Mouse (Mus musculus) erythroblast, embryonic 14.5 days (primary cell): Measurements from ENCODE around the gene Apoa2. TPM values are rescaled to one million over a fixed set of nuclear protein-coding genes. Genes with fewer than 3 reads are reported as not detected.

Experiments used
- H3K27me3 ChIP-seq: 2 replicates; pipeline ENCODE4 v1.6.1; 2012; ENCODE audit warnings: inconsistent platforms; ENCODE audit not compliant: control insufficient read depth
- H3K36me3 ChIP-seq: 2 replicates; pipeline ENCODE4 v1.6.1; 2012; ENCODE audit warnings: mild to moderate bottlenecking, inconsistent platforms; ENCODE audit not compliant: control insufficient read depth
- H3K4me1 ChIP-seq: 2 replicates; pipeline ENCODE4 v1.6.1; 2012; ENCODE audit warnings: inconsistent platforms; ENCODE audit not compliant: control insufficient read depth
- H3K4me3 ChIP-seq: replicated peaks from 2 replicates; pipeline ENCODE3; 2012; ENCODE audit warnings: moderate library complexity, mild to moderate bottlenecking, inconsistent platforms
- H3K9me3 ChIP-seq: 2 replicates; pipeline ENCODE4 v1.6.1; 2012; ENCODE audit warnings: low read length, inconsistent platforms, mixed read lengths; ENCODE audit not compliant: control insufficient read depth
- GATA1 ChIP-seq: IDR thresholded peaks from 2 replicates; pipeline ENCODE4 v1.6.1; 2012; ENCODE audit warnings: low read length, inconsistent platforms, mixed read lengths
- TAL1 ChIP-seq: IDR thresholded peaks from 3 replicates; pipeline ENCODE4 v1.6.1; 2012; ENCODE audit warnings: low read length, inconsistent platforms, mixed read lengths
- polyA plus RNA-seq: library from polyadenylated mRNA; stranded (reverse); fragments of >175 nt; gene quantifications from 2 replicates; pipeline ENCODE4 v1.2.3, GENCODE M21; 2012

The Apoa2 gene
- polyA plus RNA-seq, 1 experiment = 0.42 TPM

GRCm38 (mm10) chr1:171251594-171252324 lies 26.9 kb downstream of the Apoa2 start:
- H3K36me3 ChIP-seq = no peaks in the 10 kb centered on the region
- no peak overlapping the region for H3K4me3 ChIP-seq
- peaks cover 57% of the 10 kb centered on the region for H3K27me3 ChIP-seq
- TF ChIP-seq TAL1 (no peak), GATA1 (no peak)
- H3K9me3 ChIP-seq = no peaks in the 10 kb centered on the region
- H3K4me1 ChIP-seq = peaks cover 19% of the 10 kb centered on the region

DNA sequence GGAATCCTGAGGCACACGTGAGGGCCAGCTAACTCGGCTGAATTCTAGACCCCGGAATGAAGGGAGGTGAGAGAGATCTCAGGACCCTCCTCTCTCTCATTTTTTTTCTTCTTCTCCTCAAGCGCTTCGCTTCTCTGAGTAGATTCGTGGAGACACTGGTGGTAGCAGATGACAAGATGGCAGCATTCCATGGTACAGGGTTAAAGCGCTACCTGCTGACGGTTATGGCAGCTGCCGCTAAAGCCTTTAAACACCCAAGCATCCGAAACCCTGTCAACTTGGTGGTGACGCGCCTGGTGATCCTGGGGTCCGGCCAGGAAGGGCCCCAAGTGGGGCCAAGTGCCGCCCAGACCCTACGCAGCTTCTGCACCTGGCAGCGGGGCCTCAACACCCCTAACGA lies 27.6 kb downstream of the Apoa2 start:
- TF ChIP-seq GATA1 (no peak), TAL1 (no peak)
- no peaks in the 10 kb centered on the region for H3K36me3 ChIP-seq
- no peak overlapping the region for H3K4me3 ChIP-seq
- no peaks in the 10 kb centered on the region for H3K9me3 ChIP-seq
- peaks cover 20% of the 10 kb centered on the region for H3K4me1 ChIP-seq
- H3K27me3 ChIP-seq = peaks cover 57% of the 10 kb centered on the region

DNA sequence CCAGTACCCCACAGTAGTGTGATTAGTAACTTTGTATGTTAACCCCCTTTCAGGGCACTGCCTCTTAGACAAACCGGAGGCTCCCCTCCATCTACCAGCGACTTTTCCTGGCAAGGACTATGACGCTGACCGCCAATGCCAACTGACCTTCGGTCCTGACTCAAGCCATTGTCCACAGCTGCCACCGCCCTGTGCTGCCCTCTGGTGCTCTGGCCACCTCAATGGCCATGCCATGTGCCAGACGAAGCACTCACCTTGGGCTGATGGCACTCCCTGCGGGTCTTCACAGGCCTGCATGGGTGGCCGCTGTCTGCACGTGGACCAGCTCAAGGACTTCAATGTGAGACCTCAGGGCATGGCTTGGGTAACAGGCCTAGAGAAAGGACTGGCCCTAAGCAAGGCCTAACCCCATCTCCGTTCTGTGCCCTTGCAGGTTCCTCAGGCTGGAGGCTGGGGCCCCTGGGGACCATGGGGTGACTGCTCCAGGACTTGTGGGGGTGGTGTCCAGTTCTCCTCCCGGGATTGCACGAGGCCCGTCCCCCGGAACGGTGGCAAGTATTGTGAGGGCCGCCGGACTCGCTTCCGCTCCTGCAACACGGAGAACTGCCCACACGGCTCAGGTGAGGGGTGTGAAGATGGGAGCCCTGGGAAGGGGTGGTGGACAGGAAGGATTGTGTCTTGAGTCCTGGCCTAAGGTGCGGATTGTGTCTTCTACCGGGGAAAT lies 31.4 kb downstream of the Apoa2 start:
- no peaks in the 10 kb centered on the region for H3K9me3 ChIP-seq
- TF ChIP-seq GATA1 (no peak), TAL1 (no peak)
- peaks cover 59% of the 10 kb centered on the region for H3K27me3 ChIP-seq
- no peaks in the 10 kb centered on the region for H3K36me3 ChIP-seq
- H3K4me3 ChIP-seq = no peak overlapping the region
- peaks cover 17% of the 10 kb centered on the region for H3K4me1 ChIP-seq

GRCm38 (mm10) chr1:171256937-171257548 lies 32.2 kb downstream of the Apoa2 start:
- Histone ChIP-seq H3K4me1 (peaks cover 17% of the 10 kb centered on the region), H3K4me3 (peak overlapping the region; percentile 16), H3K36me3 (no peaks in the 10 kb centered on the region), H3K9me3 (no peaks in the 10 kb centered on the region), H3K27me3 (peaks cover 58% of the 10 kb centered on the region)
- TF ChIP-seq TAL1 (no peak), GATA1 (no peak)

DNA sequence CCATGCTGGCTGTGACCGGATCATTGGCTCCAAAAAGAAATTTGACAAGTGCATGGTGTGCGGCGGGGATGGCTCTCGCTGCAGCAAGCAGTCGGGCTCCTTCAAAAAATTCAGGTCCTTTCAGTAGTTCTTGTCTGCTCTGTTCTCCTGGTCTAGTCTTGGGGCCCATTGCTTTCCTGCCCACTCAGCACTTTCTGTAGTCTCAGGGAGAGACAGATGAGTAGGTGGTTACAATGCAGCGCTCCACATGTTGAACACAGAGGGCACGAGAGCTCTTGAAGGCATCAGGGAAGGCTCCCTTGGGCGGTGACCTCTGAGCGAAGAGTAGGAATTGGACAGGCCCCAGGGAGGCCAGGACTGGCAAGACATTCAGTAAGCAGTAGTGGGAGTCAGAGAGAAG lies 32.9 kb downstream of the Apoa2 start:
- no peaks in the 10 kb centered on the region for H3K9me3 ChIP-seq
- no peak for TF ChIP-seq GATA1
- no peak for TF ChIP-seq TAL1
- H3K36me3 ChIP-seq = no peaks in the 10 kb centered on the region
- no peak overlapping the region for H3K4me3 ChIP-seq
- peaks cover 19% of the 10 kb centered on the region for H3K4me1 ChIP-seq
- peaks cover 58% of the 10 kb centered on the region for H3K27me3 ChIP-seq

DNA sequence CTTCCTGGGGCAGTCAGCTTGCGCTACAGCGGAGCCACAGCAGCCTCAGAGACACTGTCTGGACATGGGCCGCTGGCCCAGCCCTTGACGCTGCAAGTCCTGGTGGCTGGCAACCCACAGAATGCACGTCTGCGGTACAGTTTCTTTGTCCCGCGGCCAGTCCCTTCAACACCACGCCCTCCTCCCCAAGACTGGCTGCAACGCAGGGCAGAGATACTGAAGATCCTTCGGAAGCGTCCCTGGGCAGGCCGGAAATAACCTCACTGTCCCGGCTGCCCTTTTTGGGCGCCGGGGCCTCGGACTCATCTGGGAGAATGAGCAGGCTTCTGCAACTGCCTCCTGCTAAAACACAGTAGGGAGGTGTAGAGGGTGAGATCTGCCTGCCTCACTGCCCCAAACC lies 34.1 kb downstream of the Apoa2 start:
- H3K27me3 ChIP-seq = peaks cover 59% of the 10 kb centered on the region
- H3K4me3 ChIP-seq = peak overlapping the region; percentile 26
- H3K36me3 ChIP-seq = no peaks in the 10 kb centered on the region
- H3K9me3 ChIP-seq = no peaks in the 10 kb centered on the region
- peaks cover 19% of the 10 kb centered on the region for H3K4me1 ChIP-seq
- no peak for TF ChIP-seq TAL1
- TF ChIP-seq GATA1 = no peak

DNA sequence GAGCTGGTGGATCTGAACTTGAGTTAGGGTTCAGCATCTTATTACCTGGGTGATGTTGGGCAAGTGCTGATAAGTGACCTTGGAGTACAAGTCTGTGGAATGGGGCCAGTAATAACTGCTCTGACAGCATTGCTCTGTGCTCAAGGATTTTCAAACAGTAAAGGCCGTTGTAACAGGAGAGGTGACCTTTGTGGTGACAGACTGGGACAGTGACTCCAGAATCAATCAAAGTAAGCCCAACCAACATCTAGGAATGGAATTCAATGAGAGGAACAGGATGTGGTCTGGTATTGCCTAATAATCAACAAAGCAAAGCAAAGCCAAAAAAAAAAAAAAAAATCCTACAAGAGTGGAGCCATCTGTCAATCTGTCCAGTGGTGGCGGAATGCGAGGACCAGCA lies 35.5 kb downstream of the Apoa2 start:
- H3K27me3 ChIP-seq = peaks cover 64% of the 10 kb centered on the region
- no peak for TF ChIP-seq TAL1
- no peak for TF ChIP-seq GATA1
- H3K4me3 ChIP-seq = no peak overlapping the region
- H3K36me3 ChIP-seq = no peaks in the 10 kb centered on the region
- peaks cover 19% of the 10 kb centered on the region for H3K4me1 ChIP-seq
- no peaks in the 10 kb centered on the region for H3K9me3 ChIP-seq

- Histone ChIP-seq H3K36me3 (no peaks in the 10 kb centered on the region), H3K4me3 (no peak overlapping the region), H3K27me3 (peaks cover 65% of the 10 kb centered on the region), H3K4me1 (peaks cover 12% of the 10 kb centered on the region), H3K9me3 (no peaks in the 10 kb centered on the region)
- TF ChIP-seq TAL1 = no peak
- no peak for TF ChIP-seq GATA1
Measured at GRCm38 (mm10) chr1:171262594-171263130, 37.8 kb downstream of the Apoa2 start.

DNA sequence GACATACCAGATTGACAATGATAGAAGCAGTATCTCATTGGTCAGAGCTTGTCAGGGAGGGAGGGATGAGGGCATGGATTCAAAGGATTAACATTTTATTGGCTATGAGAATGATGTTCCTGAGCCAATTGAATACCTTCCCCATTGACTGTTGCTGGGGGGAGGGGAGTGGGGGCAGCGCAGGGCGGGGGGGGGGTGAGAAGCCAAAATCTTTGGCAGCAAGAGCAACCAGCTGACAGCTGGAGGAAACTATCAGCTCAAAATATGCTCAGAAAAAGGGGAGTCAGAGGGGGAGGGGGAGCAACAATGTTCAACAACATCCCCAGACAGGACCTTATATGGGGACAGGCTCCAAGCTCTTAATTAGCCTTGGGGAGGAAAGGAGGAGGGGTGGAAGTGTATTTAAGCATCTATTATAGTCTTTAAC lies 38.3 kb downstream of the Apoa2 start:
- Histone ChIP-seq H3K27me3 (peaks cover 60% of the 10 kb centered on the region), H3K4me3 (no peak overlapping the region), H3K9me3 (no peaks in the 10 kb centered on the region), H3K36me3 (no peaks in the 10 kb centered on the region), H3K4me1 (peaks cover 9% of the 10 kb centered on the region)
- no peak for TF ChIP-seq GATA1
- no peak for TF ChIP-seq TAL1
